Mouse (Mus musculus): ENCODE measurements around the gene Esp1.
"Not testable (repeated sequence)": the region's sequence is repeated elsewhere in the genome, so short reads cannot be mapped to it uniquely, and the experiment has no call there.

Esp1 gene

GRCm38 (mm10) chr17:40726820-40727219, at the start of gene Esp1:
Esp1 (plus strand) TSS chr17:40727120.
- DNase-seq (ENCODE audit: low read depth) = no peak

GRCm38 (mm10) chr17:40716273-40716672, 10.6 kb upstream of the Esp1 start:
- DNase-seq (ENCODE audit: low read depth) = no peak

GRCm38 (mm10) chr17:40717055-40717454, 9.9 kb upstream of the Esp1 start:
- not testable (repeated sequence) for DNase-seq (ENCODE audit: low read depth)

GRCm38 (mm10) chr17:40731296-40731695, 4.4 kb downstream of the Esp1 start:
- DNase-seq (ENCODE audit: low read depth) = no peak

- no peak for DNase-seq (ENCODE audit: low read depth)
Measured at GRCm38 (mm10) chr17:40731724-40732123, 4.8 kb downstream of the Esp1 start.

- no peak for DNase-seq (ENCODE audit: low read depth)
Measured at GRCm38 (mm10) chr17:40763662-40764061, 36.7 kb downstream of the Esp1 start.

GRCm38 (mm10) chr17:40767120-40767519, 40.2 kb downstream of the Esp1 start:
- DNase-seq (ENCODE audit: low read depth) = peak; percentile 35

Measured in c-Kit-positive CD71-positive TER-119-negative erythroid progenitor cells, embryonic 14.5 days (primary cell).